Mouse (Mus musculus) mesoderm, embryonic 11.5 days (tissue): ENCODE results near the gene Wdr13.
A peak's percentile ranks its signal among the peaks of the same experiment; 100 is the strongest.
"Not testable (repeated sequence)": the region's sequence is repeated elsewhere in the genome, so short reads cannot be mapped to it uniquely, and the experiment has no call there.

Experiments
- DNase-seq: peaks from one replicate; pipeline ENCODE4 v3.0.0-alpha.2; 2012; ENCODE audit warnings: low read depth, low spot score

The Wdr13 gene

DNA sequence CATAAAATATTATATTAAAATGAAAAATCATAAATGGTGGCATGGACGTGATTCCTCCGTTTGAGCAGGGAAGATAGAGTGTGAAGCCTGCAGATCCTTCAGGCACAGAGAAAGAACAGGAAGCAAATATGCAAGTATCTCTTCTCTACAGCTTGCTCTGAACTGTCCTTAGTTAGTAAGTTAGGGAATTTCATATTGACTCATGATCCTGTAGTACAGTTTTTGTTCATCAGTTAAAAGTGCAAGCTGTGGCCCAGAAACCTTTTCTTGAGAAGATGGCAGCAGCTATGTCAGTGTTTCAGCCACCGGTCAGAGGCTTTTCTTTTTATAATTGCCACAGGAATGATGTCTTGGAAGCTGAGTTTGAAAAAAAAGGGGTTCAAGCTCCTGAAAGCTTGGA, 27.7 kb downstream of the Wdr13 start:
- no peak for DNase-seq

DNA sequence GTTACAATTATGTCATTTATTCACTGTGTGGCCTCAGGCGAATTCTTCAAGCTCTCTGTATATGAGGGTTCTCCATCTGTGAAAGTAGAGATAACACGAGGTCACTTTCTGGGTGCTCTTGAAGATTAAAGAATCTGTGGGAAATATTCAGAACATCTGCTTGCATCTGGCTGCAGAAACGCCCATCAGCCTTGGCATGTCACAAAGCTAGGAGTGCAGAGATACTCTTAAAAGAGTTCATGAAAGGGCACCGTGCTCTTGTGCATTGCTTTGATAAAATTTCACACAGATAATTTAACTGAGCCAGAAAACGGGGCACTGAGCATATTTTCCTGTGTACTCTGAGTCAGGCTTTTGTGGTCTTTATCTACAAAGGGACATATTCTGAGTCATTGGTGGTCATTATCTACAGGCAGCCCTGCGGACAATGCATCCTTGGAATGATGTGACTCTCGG, 30.5 kb downstream of the Wdr13 start:
- no peak for DNase-seq

DNA sequence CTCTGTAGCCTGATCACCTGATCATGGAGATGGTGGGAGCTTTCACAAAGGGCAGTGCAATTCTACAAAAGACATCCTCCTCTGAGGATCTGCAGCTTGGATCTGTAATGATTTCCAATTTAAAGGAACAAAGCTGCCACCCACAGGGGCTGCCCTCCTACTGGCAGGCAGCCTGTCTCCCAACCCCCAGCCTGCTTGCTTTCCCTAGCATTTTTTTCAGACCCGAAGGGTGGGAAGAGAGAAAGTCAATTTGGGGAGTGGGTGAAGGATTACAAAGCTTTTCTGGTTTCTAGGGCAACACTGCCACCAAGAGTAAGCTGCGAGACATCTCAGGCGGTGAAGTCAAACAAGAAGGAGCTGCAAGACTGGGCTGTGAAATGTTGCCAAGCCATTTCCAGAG, 31.7 kb downstream of the Wdr13 start:
- peak; percentile 85 for DNase-seq

DNA sequence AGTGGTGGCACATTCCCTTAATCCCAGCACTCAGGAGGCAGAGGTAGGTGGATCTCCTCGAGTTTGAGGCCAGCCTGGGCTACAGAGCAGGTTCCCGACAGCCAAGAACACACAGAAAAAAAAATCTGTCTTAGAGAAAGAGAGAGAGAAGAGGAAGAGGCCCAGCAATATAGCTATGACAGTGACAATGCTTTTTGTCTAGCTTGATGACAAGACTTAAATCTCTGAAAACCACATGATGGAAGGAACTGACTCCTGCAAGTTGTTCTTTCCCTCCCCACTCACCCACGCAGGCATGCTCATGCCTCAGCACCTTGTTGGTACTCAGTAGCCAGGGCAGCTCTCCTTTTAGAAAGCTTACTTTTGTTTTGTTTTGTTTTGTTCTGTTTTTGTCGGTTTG, 33.3 kb downstream of the Wdr13 start:
- no peak for DNase-seq

DNA sequence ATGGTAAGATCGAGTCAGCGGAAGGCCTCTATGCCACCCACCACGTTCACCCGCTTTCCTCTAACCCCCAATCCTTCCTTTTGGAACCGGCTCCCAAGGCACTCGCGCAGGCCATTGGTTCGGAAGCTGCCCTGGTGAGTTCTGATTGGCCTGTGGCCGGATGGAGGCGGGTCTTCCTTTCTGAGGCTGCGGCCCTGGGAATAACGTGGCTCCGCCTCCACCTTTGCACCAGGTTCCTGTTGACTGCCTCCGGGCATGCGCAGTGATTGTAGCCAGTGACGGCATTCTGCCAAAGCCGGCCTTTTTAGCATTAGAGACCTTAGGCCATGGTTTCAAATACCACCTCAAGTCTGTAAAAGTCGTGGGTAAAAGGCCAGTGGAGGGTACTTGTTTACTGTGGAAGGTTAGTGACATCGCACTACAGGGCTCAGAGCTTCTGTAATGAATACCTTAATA, 35.9 kb downstream of the Wdr13 start:
- DNase-seq = peak; percentile 95

DNA sequence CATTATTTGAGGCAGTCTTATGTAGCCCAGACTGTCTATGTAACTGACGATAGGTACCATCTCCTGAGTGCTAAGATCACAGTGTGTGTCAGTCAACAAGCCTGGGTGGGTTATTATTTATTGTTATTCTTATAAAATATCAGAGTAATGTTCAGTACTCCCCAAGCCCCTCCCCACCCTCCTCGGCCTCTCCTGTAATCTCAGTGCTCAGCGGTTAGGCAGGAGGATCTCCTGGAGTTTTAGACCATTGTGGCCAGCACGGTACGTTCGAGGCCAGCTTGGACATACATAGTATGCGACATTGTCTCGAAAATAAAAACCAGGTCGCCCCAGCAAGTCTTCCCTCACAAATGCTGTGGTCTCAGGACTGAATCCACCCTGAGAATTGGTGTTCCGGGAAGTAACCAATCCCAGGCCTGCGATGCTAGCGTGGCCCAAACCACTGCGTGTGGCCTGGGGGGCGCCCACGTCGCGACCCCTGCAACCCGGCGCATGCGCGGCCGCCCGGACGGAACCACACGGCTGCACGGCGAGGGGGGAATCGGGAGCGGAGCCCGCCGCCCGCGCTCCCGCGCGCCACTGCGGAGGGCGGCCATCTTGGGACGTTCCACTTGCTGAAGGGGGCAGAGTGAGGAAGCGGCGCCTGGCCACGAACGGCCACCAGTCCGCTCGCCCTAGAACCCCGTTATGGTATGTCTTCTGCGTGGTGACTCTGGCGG, 36.5 kb downstream of the Wdr13 start:
- DNase-seq = not testable (repeated sequence)

DNA sequence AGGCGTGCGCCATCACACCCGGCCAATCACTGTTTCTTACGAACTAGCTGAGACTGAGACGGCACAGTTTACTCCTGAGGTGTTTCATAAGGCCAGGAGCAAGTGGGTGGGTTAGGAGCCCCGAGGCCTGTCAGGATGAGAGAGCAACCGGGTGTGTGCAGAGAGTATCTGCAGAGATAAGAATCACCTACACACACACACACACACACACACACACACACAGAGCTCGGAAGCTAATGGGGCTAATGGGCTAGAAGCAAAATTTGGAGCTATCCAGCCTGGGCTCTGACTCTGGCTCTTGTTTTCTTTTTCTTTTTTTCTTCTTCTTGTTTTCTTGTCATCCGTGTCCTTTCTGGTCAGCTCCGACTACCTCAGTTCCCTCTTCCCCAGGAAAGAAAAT, 37.1 kb downstream of the Wdr13 start:
- DNase-seq = no peak

DNA sequence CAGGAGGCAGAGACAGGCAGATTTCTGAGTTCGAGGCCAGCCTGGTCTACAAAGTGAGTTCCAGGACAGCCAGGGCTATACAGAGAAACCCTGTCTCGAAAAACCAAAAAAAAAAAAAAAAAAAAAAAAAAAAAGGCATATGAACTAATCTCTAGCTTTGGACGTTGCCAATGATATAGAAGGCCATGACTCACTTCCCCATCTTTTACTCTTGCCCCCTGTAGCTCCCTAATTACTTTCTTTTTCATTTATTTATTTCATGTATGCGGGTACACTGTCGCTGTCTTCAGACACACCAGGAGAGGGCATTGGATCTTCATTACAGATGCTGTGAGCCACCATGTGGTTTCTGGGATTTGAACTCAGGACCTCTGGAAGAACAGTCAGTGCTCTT, 41.7 kb downstream of the Wdr13 start:
- DNase-seq = not testable (repeated sequence)

DNA sequence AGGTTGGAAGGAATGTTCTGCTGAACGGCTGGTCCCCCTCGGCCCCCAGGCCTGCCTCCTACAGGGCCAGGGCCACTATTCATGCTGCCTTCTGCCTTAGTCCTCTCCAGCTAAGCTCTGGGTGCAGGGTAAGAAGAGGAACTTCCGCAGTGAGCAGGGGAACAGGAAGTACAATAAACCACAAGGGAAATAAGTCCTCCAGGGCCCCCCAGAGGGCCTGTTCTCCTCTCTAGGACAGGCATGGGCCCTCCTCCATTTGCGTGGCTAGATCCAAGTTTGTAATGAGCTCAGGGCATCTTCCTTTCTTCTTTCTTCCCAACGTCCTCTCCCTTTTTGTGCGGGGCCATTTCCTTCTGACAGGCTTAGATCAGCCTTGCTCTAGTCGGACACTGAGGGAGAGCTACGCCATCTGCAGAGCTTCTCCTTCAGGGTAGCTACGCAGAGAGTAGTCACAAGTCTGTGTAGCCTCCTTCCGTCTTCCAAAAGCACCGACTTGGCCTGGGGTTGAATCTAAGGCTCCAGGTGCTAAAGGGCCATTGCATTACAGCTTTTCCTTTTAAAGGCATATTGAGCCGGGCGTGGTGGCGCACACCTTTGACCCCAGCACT, 42.2 kb downstream of the Wdr13 start, which contains the start of gene Was:
TSS of gene Was (minus strand) at position 153 of the 608 bp plus-strand sequence.
- DNase-seq = no peak

DNA sequence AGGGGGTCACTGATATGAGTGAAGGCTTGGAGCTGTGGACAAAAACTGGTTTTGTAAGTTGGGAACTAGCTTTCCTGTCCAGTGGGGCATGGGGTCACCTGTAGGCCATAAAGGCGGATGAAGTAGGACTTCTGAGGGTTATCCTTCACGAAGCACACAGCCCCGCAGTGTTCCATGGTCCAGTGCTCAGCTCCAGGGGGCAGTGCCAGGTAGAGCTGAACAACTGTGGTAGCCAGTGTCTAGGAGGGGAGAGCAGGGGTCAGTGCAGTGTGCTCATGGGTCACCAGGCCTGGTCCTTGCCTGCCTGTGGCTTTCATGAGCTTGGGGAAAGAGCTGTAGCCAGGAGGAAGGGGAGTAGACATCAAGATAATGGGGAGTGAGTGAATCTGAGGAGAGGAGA, 42.9 kb downstream of the Wdr13 start:
- DNase-seq = no peak

DNA sequence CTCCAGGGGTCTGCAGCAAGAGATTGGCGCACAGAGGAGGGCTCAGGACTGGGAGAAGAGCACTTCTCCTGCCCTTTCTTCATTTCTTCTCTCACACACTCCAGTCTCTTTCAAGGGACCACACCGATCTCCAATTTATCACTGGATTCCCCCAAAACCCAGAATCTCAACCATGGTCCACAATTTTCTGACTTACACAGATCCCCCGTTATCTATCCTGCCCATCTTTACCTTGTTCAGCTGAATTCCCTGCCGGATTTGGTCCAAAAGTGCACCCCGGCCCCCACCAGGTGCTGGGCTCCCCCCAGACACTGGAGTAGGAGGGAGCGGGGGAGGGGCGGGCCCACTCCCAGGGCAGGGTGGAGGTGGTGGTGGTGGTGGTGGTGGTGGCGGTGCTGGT, 47.1 kb downstream of the Wdr13 start:
- DNase-seq = no peak

DNA sequence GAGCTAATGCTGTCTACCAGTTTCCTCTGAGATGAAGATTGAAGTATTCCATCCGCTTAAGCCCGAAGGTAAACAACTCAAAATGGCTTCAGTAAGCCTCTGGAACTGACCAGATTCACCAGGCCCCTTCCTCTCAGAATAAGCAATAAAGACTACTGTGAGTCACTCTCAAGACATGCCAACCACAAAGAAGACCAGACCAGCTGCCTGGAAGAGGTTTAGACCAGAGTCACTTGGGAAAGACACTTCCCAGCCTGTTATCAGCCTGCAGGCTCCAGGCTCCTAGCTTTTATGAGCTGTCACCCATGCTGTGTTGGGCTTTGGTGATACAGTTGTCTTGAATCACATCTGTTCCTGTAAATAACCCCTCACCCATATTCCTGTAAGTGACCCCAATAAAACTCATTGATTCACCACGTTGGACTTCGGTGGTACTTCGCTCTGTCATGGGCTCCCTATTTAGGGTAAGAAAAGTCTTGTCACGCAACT, 47.9 kb downstream of the Wdr13 start:
- no peak for DNase-seq

DNA sequence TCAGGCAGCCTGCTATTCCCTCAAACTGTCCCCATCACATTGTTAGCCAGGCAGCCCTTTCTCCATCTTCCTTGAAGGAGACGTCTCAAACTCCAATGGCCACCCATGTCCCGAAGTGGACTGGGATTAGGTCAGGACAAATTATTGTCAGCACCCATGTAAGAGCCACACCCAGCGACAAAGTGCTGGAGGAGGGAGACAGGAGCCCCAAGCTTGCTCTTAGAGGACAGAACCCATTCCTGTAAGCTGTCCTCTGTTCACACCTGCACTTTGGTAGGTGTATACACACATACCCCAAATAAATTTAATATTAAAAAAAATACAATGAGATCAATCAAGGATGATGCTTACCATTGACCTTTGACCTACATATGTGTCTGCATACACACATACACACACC, 57.6 kb downstream of the Wdr13 start:
- DNase-seq = no peak

DNA sequence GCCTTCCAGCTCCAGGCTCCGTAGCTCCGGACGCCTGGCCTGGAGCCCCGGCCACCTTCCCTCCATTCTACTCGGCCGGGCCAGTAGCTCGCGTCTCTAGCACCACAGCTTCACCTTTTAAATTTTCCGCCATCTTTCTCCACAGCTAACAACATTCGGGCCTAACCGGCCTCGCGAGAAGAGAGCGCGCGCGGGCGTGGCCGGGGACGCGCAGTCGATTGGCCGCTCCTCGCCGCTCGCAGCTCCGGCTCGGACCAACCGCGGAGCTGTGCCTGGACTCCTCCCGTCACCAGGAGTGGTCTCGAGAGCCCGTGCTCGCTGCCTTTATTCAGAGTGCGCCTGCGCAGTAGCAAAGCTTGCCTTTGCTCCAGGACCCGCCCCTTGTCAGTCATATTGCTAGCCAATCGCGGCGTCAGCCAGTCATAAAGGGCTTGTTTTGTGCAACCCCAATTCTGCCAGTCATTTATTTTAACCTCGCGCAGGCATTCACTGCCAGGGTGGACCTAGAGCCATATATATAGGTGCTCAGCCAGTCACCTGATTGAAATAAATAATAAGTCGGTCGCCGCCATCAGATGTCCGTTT, 58.2 kb downstream of the Wdr13 start, which contains the start of gene Suv39h1:
TSS of gene Suv39h1 (minus strand) at position 331 of the 585 bp plus-strand sequence.
- DNase-seq = peak; percentile 95

DNA sequence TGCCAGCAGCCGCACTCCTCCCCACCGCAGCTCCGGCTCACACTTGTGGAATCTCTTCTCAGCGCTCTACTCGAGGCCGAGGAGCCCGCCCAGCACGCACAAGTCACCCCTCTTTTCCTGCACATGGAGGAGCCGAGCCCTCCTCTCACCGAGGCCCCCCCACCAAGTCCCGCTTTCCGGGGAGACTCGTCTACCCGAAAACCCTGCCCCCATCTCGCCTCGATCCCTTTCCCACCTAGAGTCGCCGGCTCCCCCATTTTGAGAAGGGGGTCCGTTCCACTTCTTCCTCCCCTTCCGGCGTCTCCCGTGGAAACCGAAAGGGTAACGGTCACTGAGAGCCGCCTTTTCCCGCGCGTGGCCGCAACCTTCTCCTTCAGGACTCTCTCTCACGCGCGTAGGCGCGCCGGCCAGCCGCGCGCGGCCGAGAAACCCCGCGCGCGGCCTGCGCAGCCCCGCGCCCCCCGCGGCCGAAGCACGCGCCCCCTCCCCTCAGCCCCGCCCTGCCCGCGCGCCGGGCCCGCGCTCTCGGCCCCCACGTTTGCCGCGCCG, 58.7 kb downstream of the Wdr13 start:
- peak; percentile 45 for DNase-seq
